Mouse (Mus musculus) hindbrain, embryonic 11.5 days (tissue): ENCODE results near the gene Zscan4f. TPM values are rescaled to one million over a fixed set of nuclear protein-coding genes. Genes with fewer than 3 reads are reported as not detected.
"Not testable (repeated sequence)": the region's sequence is repeated elsewhere in the genome, so short reads cannot be mapped to it uniquely, and the experiment has no call there.

Experiments
- ATAC-seq: fragments of 200-750 bp; cut with Nextera tagmentation; 2 replicates; pipeline ENCODE4 v1.8.0; 2017; ENCODE audit warnings: mild to moderate bottlenecking, moderate TSS enrichment, moderate library complexity; ENCODE audit not compliant: low FRiP score
- DNase-seq: peaks from one replicate; pipeline ENCODE4 v3.0.0-alpha.2; 2015; ENCODE audit warnings: low spot score
- H3K27ac ChIP-seq: fragments of 300-500 bp; sonication (generic); 2 replicates; pipeline ENCODE4 v1.5.1; 2014; ENCODE audit warnings: mild to moderate bottlenecking, low read depth, low read length
- H3K27me3 ChIP-seq: fragments of 300-500 bp; sonication (generic); 2 replicates; pipeline ENCODE4 v1.6.1; 2014; ENCODE audit warnings: mild to moderate bottlenecking, low read length, moderate library complexity, mixed read lengths; ENCODE audit not compliant: control insufficient read depth, insufficient read depth
- H3K36me3 ChIP-seq: fragments of 300-500 bp; sonication (generic); 2 replicates; pipeline ENCODE4 v1.6.1; 2014; ENCODE audit warnings: mild to moderate bottlenecking, low read length, moderate library complexity, mixed read lengths; ENCODE audit not compliant: control insufficient read depth, insufficient read depth
- H3K4me1 ChIP-seq: fragments of 300-500 bp; sonication (generic); replicated peaks from 2 replicates; pipeline ENCODE4 v1.6.1; 2014; ENCODE audit warnings: low read length, mixed read lengths; ENCODE audit not compliant: control insufficient read depth, insufficient read depth
- H3K4me2 ChIP-seq: fragments of 300-500 bp; sonication (generic); replicated peaks from 2 replicates; pipeline ENCODE4 v1.6.1; 2014; ENCODE audit warnings: mild to moderate bottlenecking, low read depth, low read length
- H3K4me3 ChIP-seq: fragments of 300-500 bp; sonication (generic); 2 replicates; pipeline ENCODE4 v1.5.1; 2014; ENCODE audit warnings: low read depth, low read length
- H3K9ac ChIP-seq: fragments of 300-500 bp; sonication (generic); 2 replicates; pipeline ENCODE4 v1.6.1; 2014; ENCODE audit warnings: low read depth, low read length
- H3K9me3 ChIP-seq: fragments of 300-500 bp; sonication (generic); 2 replicates; pipeline ENCODE4 v1.6.1; 2016; ENCODE audit warnings: low read length; ENCODE audit not compliant: control insufficient read depth
- WGBS: fragments of 180-500 bp; shearing (Covaris S2); extraction: QIAGEN DNeasy Blood & Tissue Kit; methylation state at CpG from one replicate; pipeline ENCODE4 v1.1.7; 2014; 5-methylcytosine and 5-hydroxymethylcytosine counted together
- polyA plus RNA-seq: library from polyadenylated mRNA; unstranded; fragments of >200 nt; fragmentation: Nextera tagmentation; extraction: Ambion mirVana; gene quantifications from 2 replicates; pipeline ENCODE4 v1.2.1, GENCODE M21; 2014

The Zscan4f gene
- not detected in 2 replicates for polyA plus RNA-seq

GRCm38 (mm10) chr7:11397615-11398014, at the start of gene Zscan4f:
Gene Zscan4f, plus strand, starts transcription at chr7:11397915.
- ATAC-seq, H3K27me3 ChIP-seq, H3K4me1 ChIP-seq, H3K9ac ChIP-seq, DNase-seq, H3K4me2 ChIP-seq, H3K27ac ChIP-seq, H3K36me3 ChIP-seq, H3K9me3 ChIP-seq, H3K4me3 ChIP-seq: not testable (repeated sequence)
- 97% methylated on average over 3 of the region's 3 CpGs for WGBS

- not testable (repeated sequence) for H3K4me2 ChIP-seq, H3K4me3 ChIP-seq, H3K9me3 ChIP-seq, H3K27me3 ChIP-seq, H3K9ac ChIP-seq, DNase-seq, ATAC-seq, H3K27ac ChIP-seq, H3K36me3 ChIP-seq, H3K4me1 ChIP-seq
Observed at GRCm38 (mm10) chr7:11384641-11385040, 13.1 kb upstream of the Zscan4f start.

Other genes with a start within 250 kb of the Zscan4f start
- not detected in 2 replicates for gene Zscan4d, start 231.8 kb upstream of the Zscan4f start, polyA plus RNA-seq
- not detected in 2 replicates for gene Zscan4e, start 87.2 kb upstream of the Zscan4f start, polyA plus RNA-seq
- gene Zscan4-ps2, start 116.4 kb downstream of the Zscan4f start, polyA plus RNA-seq, result not detected in 2 replicates
- gene Zscan4-ps3, start 211.4 kb downstream of the Zscan4f start, polyA plus RNA-seq, result not detected in 2 replicates